Mouse (Mus musculus) hindbrain, embryonic 12.5 days (tissue): Measurements from ENCODE around the gene Tmem204. TPM values are rescaled to one million over a fixed set of nuclear protein-coding genes. Genes with fewer than 3 reads are reported as not detected.
A peak's percentile ranks its signal among the peaks of the same experiment; 100 is the strongest.
"Not testable (repeated sequence)": the region's sequence is repeated elsewhere in the genome, so short reads cannot be mapped to it uniquely, and the experiment has no call there.

Experiments used
- ATAC-seq: fragments of 200-750 bp; cut with Nextera tagmentation; 2 replicates; pipeline ENCODE4 v1.8.0; 2017; ENCODE audit warnings: moderate TSS enrichment; ENCODE audit not compliant: low FRiP score
- H3K27ac ChIP-seq: fragments of 300-500 bp; sonication (generic); 2 replicates; pipeline ENCODE4 v1.5.1; 2016; ENCODE audit warnings: mild to moderate bottlenecking
- H3K27me3 ChIP-seq: fragments of 300-500 bp; sonication (generic); 2 replicates; pipeline ENCODE4 v1.6.1; 2016; ENCODE audit warnings: mild to moderate bottlenecking
- H3K36me3 ChIP-seq: fragments of 300-500 bp; sonication (generic); 2 replicates; pipeline ENCODE4 v1.6.1; 2016; ENCODE audit warnings: mild to moderate bottlenecking
- H3K4me1 ChIP-seq: fragments of 300-500 bp; sonication (generic); 2 replicates; pipeline ENCODE4 v1.6.1; 2016
- H3K4me2 ChIP-seq: fragments of 300-500 bp; sonication (generic); replicated peaks from 2 replicates; pipeline ENCODE4 v1.6.1; 2016; ENCODE audit warnings: mild to moderate bottlenecking
- H3K4me3 ChIP-seq: fragments of 300-500 bp; sonication (generic); 2 replicates; pipeline ENCODE4 v1.5.1; 2016; ENCODE audit warnings: mild to moderate bottlenecking
- H3K9ac ChIP-seq: fragments of 300-500 bp; sonication (generic); 2 replicates; pipeline ENCODE4 v1.6.1; 2016; ENCODE audit warnings: mild to moderate bottlenecking, moderate library complexity
- H3K9me3 ChIP-seq: fragments of 300-500 bp; sonication (generic); replicated peaks from 2 replicates; pipeline ENCODE4 v1.6.1; 2016; ENCODE audit warnings: mild to moderate bottlenecking
- WGBS: fragments of 180-500 bp; shearing (Covaris S2); methylation state at CpG from one replicate; pipeline ENCODE4 v1.1.7; 2016; 5-methylcytosine and 5-hydroxymethylcytosine counted together
- polyA plus RNA-seq: library from polyadenylated mRNA; unstranded; fragments of >200 nt; fragmentation: Nextera tagmentation; extraction: Ambion mirVana; gene quantifications from 2 replicates; pipeline ENCODE4 v1.2.1, GENCODE M21; 2016

Gene Tmem204
- 8.5 and 9.5 TPM in 2 replicates for polyA plus RNA-seq

- Histone ChIP-seq H3K4me3 (no peak within 1 kb of the TSS), H3K27me3 (no peaks in the 10 kb centered on the region), H3K9me3 (no peaks in the 10 kb centered on the region), H3K36me3 (peaks cover 8% of the 10 kb centered on the region), H3K9ac (no peak within 1 kb of the TSS), H3K4me2 (no peak within 1 kb of the TSS), H3K27ac (peak within 1 kb of the TSS; percentile 76), H3K4me1 (peaks cover 6% of the 10 kb centered on the region; the same call in 1 of the 2 replicates)
- no peak for ATAC-seq
- WGBS = 46% methylated on average over 7 of the region's 7 CpGs
These were observed at the start of gene Tmem204 for GRCm38 (mm10) chr17:25083444-25083931. Gene Tmem204, minus strand, starts transcription at chr17:25083591.

GRCm38 (mm10) chr17:25130060-25130459, 46.7 kb upstream of the Tmem204 start:
- no peak for ATAC-seq
- Histone ChIP-seq H3K9me3 (no peaks in the 10 kb centered on the region), H3K4me2 (no peak overlapping the region), H3K4me3 (no peak overlapping the region), H3K9ac (no peak overlapping the region), H3K27ac (no peak overlapping the region), H3K27me3 (no peaks in the 10 kb centered on the region), H3K36me3 (no peaks in the 10 kb centered on the region), H3K4me1 (peaks cover 10% of the 10 kb centered on the region)
- 100% methylated on average over 1 of the region's 1 CpGs for WGBS

GRCm38 (mm10) chr17:25127681-25128080, 44.3 kb upstream of the Tmem204 start:
- Histone ChIP-seq H3K9ac (no peak overlapping the region), H3K4me2 (no peak overlapping the region), H3K4me3 (no peak overlapping the region), H3K9me3 (no peaks in the 10 kb centered on the region), H3K27ac (no peak overlapping the region), H3K27me3 (0 out of 2 replicates have a peak, but pooled peaks cover 3% of the 10 kb centered on the region), H3K36me3 (no peaks in the 10 kb centered on the region), H3K4me1 (no peaks in the 10 kb centered on the region)
- WGBS = 80% methylated on average over 9 of the region's 9 CpGs
- ATAC-seq = no peak

- H3K9me3 ChIP-seq = no peaks in the 10 kb centered on the region
- 56% methylated on average over 8 of the region's 8 CpGs for WGBS
- ATAC-seq = no peak
- H3K4me2 ChIP-seq = no peak overlapping the region
- no peak overlapping the region for H3K9ac ChIP-seq
- no peaks in the 10 kb centered on the region for H3K36me3 ChIP-seq
- H3K4me1 ChIP-seq = no peaks in the 10 kb centered on the region
- H3K4me3 ChIP-seq = no peak overlapping the region
- H3K27me3 ChIP-seq = 0 out of 2 replicates have a peak, but pooled peaks cover 4% of the 10 kb centered on the region
- no peak overlapping the region for H3K27ac ChIP-seq
These were observed 43.7 kb upstream of the Tmem204 start for GRCm38 (mm10) chr17:25127079-25127478.

- WGBS = 74% methylated on average over 3 of the region's 3 CpGs
- not testable (repeated sequence) for ATAC-seq
These were observed 42.2 kb upstream of the Tmem204 start for GRCm38 (mm10) chr17:25125442-25126060.

GRCm38 (mm10) chr17:25123979-25124378, 40.6 kb upstream of the Tmem204 start:
- H3K36me3 ChIP-seq = no peaks in the 10 kb centered on the region
- H3K4me1 ChIP-seq = no peaks in the 10 kb centered on the region
- peaks cover 17% of the 10 kb centered on the region; the same call in 1 of the 2 replicates for H3K27me3 ChIP-seq
- no peak for ATAC-seq
- H3K4me2 ChIP-seq = no peak overlapping the region
- H3K27ac ChIP-seq = no peak overlapping the region
- no peak overlapping the region for H3K4me3 ChIP-seq
- 32% methylated on average over 7 of the region's 7 CpGs for WGBS
- no peaks in the 10 kb centered on the region for H3K9me3 ChIP-seq
- no peak overlapping the region for H3K9ac ChIP-seq

More at GRCm38 (mm10) chr17:25125442-25126060, 42.2 kb upstream of the Tmem204 start:
- H3K9ac ChIP-seq, H3K4me3 ChIP-seq, H3K9me3 ChIP-seq, H3K4me1 ChIP-seq, H3K4me2 ChIP-seq, H3K27ac ChIP-seq, H3K36me3 ChIP-seq: not testable (repeated sequence)
- H3K27me3 ChIP-seq = peaks cover 15% of the 10 kb centered on the region; the same call in 1 of the 2 replicates

- Histone ChIP-seq H3K4me1 (peaks cover 4% of the 10 kb centered on the region; the same call in 1 of the 2 replicates), H3K9ac (0 out of 2 replicates have a peak within 1 kb of the TSS, but pooled peaks have one; percentile 18), H3K27ac (no peak within 1 kb of the TSS), H3K36me3 (no peaks in the 10 kb centered on the region), H3K27me3 (peaks cover 17% of the 10 kb centered on the region; the same call in 1 of the 2 replicates), H3K9me3 (no peaks in the 10 kb centered on the region), H3K4me2 (no peak within 1 kb of the TSS), H3K4me3 (no peak within 1 kb of the TSS)
- 49% methylated on average over 3 of the region's 3 CpGs for WGBS
- ATAC-seq = no peak
These were observed 37.0 kb upstream of the Tmem204 start, which contains the start of gene Ptx4 for GRCm38 (mm10) chr17:25120406-25120805. Gene Ptx4, plus strand, starts transcription at chr17:25120760.

GRCm38 (mm10) chr17:25117263-25117662, 33.9 kb upstream of the Tmem204 start:
- Histone ChIP-seq H3K4me1 (peaks cover 11% of the 10 kb centered on the region), H3K9ac (no peak overlapping the region), H3K4me3 (no peak overlapping the region), H3K4me2 (no peak overlapping the region), H3K9me3 (no peaks in the 10 kb centered on the region), H3K27me3 (peaks cover 13% of the 10 kb centered on the region; the same call in 1 of the 2 replicates), H3K27ac (no peak overlapping the region), H3K36me3 (peaks cover 12% of the 10 kb centered on the region; the same call in 1 of the 2 replicates)
- 33% methylated on average over 4 of the region's 4 CpGs for WGBS
- no peak for ATAC-seq

GRCm38 (mm10) chr17:25115664-25116432, 32.5 kb upstream of the Tmem204 start, which contains the start of gene Telo2:
Gene Telo2, minus strand, starts transcription at chr17:25115967.
- ATAC-seq = peak; percentile 92
- H3K27me3 ChIP-seq = 0 out of 2 replicates have a peak, but pooled peaks cover 5% of the 10 kb centered on the region
- H3K4me1 ChIP-seq = peaks cover 11% of the 10 kb centered on the region
- H3K27ac ChIP-seq = peak within 1 kb of the TSS; percentile 85
- H3K9me3 ChIP-seq = no peaks in the 10 kb centered on the region
- peaks cover 15% of the 10 kb centered on the region; the same call in 1 of the 2 replicates for H3K36me3 ChIP-seq
- peak within 1 kb of the TSS; percentile 65 for H3K4me3 ChIP-seq
- H3K4me2 ChIP-seq = peak within 1 kb of the TSS; percentile 98
- WGBS = 5% methylated on average over 40 of the region's 40 CpGs
- peak within 1 kb of the TSS; percentile 84 for H3K9ac ChIP-seq

- Histone ChIP-seq H3K4me1 (peaks cover 11% of the 10 kb centered on the region), H3K4me2 (peak overlapping the region; percentile 98), H3K9me3 (no peaks in the 10 kb centered on the region), H3K4me3 (peak overlapping the region; percentile 65), H3K27me3 (no peaks in the 10 kb centered on the region), H3K9ac (peak overlapping the region; percentile 84), H3K27ac (peak overlapping the region; percentile 85), H3K36me3 (peaks cover 22% of the 10 kb centered on the region)
- peak; percentile 68 for ATAC-seq
- WGBS = 11% methylated on average over 23 of the region's 23 CpGs
These were observed 31.7 kb upstream of the Tmem204 start for GRCm38 (mm10) chr17:25114908-25115645.

GRCm38 (mm10) chr17:25112423-25112810, 29.0 kb upstream of the Tmem204 start:
- Histone ChIP-seq H3K9me3 (no peaks in the 10 kb centered on the region), H3K27ac (no peak overlapping the region), H3K4me2 (no peak overlapping the region), H3K36me3 (peaks cover 45% of the 10 kb centered on the region), H3K4me3 (no peak overlapping the region), H3K4me1 (peaks cover 11% of the 10 kb centered on the region), H3K27me3 (no peaks in the 10 kb centered on the region), H3K9ac (no peak overlapping the region)
- ATAC-seq = no peak
- WGBS = 84% methylated on average over 3 of the region's 3 CpGs
